Mouse (Mus musculus) olfactory bulb, adult 2 months (tissue): ENCODE measurements at regions not wholly inside any gene's neighbourhood (a gene's known extent, or its start where the extent isn't known, plus 50 kb on each side); places are given as distances from the start of the nearest gene placed in this dataset.

Experiments
- CTCF ChIP-seq: fragments of 200-500 bp; IDR thresholded peaks from 2 replicates; pipeline ENCODE4 v1.5.1; 2012; ENCODE audit warnings: low read depth, mild to moderate bottlenecking, low read length, moderate library complexity; ENCODE audit not compliant: insufficient read depth
- POLR2A ChIP-seq: fragments of 200-500 bp; IDR thresholded peaks from 2 replicates; pipeline ENCODE4 v1.6.1; 2012; ENCODE audit warnings: mild to moderate bottlenecking, low read depth, low read length, moderate library complexity; ENCODE audit not compliant: insufficient read depth

DNA sequence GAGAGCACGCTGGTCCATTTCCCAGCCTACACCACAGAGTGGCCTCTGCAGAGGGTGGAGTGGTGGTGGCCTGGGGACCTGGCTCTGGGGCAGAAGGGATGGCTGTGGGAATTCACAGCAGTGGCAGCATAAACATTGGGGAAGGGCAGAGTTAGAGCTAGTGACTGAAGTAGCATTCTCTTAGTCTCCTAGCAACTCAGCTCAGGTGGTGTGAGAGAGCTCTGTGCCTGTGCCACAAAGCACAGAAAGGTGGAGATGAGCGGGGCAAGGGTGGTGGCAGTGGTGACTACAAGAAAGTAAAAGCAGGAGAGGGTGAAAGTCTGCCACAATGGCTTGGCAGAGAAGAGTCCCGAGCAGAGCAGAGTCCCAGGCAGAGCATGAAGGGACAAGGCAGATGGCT, 140.3 kb upstream of the Pfn2 start:
- TF ChIP-seq POLR2A: no peak
- no peak for TF ChIP-seq CTCF
